Mouse (Mus musculus) intestine, postnatal 0 days (tissue): Measurements from ENCODE around the gene Cemip2. TPM values are rescaled to one million over a fixed set of nuclear protein-coding genes. Genes with fewer than 3 reads are reported as not detected.

Experiments
- ATAC-seq: fragments of 200-750 bp; cut with Nextera tagmentation; 2 replicates; pipeline ENCODE4 v1.8.0; 2017; ENCODE audit warnings: mild to moderate bottlenecking, moderate TSS enrichment, moderate library complexity
- H3K27ac ChIP-seq: fragments of 300-500 bp; sonication (generic); 2 replicates; pipeline ENCODE4 v1.5.1; 2014; ENCODE audit warnings: mild to moderate bottlenecking, low read depth, low read length, moderate library complexity
- H3K27me3 ChIP-seq: fragments of 300-500 bp; sonication (generic); replicated peaks from 2 replicates; pipeline ENCODE4 v1.6.1; 2014; ENCODE audit warnings: low read length, mixed read lengths; ENCODE audit not compliant: control insufficient read depth, insufficient read depth
- H3K36me3 ChIP-seq: fragments of 300-500 bp; sonication (generic); 2 replicates; pipeline ENCODE4 v1.6.1; 2014; ENCODE audit warnings: mild to moderate bottlenecking, moderate library complexity; ENCODE audit not compliant: control insufficient read depth, insufficient read depth
- H3K4me1 ChIP-seq: fragments of 300-500 bp; sonication (generic); replicated peaks from 2 replicates; pipeline ENCODE4 v1.6.1; 2014; ENCODE audit warnings: antibody characterized with exemption, low read length, mixed read lengths; ENCODE audit not compliant: control insufficient read depth, insufficient read depth
- H3K4me2 ChIP-seq: fragments of 300-500 bp; sonication (generic); replicated peaks from 2 replicates; pipeline ENCODE4 v1.6.1; 2014; ENCODE audit warnings: low read depth, mild to moderate bottlenecking, moderate library complexity
- H3K4me3 ChIP-seq: fragments of 300-500 bp; sonication (generic); 2 replicates; pipeline ENCODE4 v1.5.1; 2014; ENCODE audit warnings: low read depth, low read length
- H3K9ac ChIP-seq: fragments of 300-500 bp; sonication (generic); 2 replicates; pipeline ENCODE4 v1.6.1; 2014; ENCODE audit warnings: mild to moderate bottlenecking, low read depth, low read length
- H3K9me3 ChIP-seq: fragments of 300-500 bp; sonication (generic); 2 replicates; pipeline ENCODE4 v1.6.1; 2016; ENCODE audit warnings: mixed run types; ENCODE audit not compliant: control insufficient read depth
- CTCF ChIP-seq: sonication (generic); IDR thresholded peaks from 2 replicates; pipeline ENCODE4 v1.5.1; 2016; ENCODE audit warnings: low read depth, mild to moderate bottlenecking, control low read depth, antibody characterized with exemption, moderate library complexity
- WGBS: fragments of 180-500 bp; shearing (Covaris S2); extraction: QIAGEN DNeasy Blood & Tissue Kit; methylation state at CpG from one replicate; pipeline ENCODE4 v1.1.7; 2014; 5-methylcytosine and 5-hydroxymethylcytosine counted together
- polyA plus RNA-seq: library from polyadenylated mRNA; unstranded; fragments of >200 nt; fragmentation: Nextera tagmentation; extraction: Ambion mirVana; gene quantifications from 2 replicates; pipeline ENCODE4 v1.2.1, GENCODE M21; 2015

Gene Cemip2
- polyA plus RNA-seq, 1 experiment from 2014 or later, result 3.3 TPM

DNA sequence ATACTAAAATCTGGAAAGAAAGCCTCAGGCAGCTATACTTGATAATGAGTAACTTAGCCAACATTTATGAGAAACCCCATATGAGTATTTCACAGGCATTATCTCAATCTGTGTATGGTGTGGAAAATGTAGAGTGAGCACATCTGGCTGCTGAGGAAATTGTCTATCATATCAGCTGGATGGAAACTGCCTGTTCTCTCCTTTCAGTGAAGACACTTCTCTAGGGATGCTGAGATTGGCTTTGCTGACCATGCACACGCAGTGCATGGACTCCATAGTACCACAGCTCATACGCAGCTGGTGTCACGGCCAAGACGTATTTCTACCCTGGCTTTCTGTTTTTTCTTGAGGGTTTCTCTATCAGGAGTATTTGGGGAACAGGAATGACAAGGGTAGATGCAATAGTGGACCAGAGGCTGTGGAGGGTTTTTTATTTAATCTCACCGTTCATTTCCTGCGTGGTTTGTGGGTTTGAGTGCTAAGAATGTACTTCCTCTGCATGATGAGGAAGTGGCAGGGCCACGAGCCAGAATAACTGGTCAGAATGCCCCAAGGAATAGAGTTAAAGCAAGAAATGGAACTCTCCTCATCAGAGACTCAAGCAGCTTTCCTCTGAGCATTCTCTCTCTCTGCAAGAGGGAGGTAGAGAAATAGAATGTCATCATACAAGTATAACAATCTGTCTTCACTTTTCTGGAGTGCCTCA lies 119.1 kb downstream of the Cemip2 start:
- WGBS, result 74% methylated on average over 7 of the region's 7 CpGs
- Histone ChIP-seq H3K4me1 (no peaks in the 10 kb centered on the region), H3K36me3 (no peaks in the 10 kb centered on the region), H3K27me3 (no peaks in the 10 kb centered on the region), H3K9me3 (no peaks in the 10 kb centered on the region), H3K4me2 (no peak overlapping the region), H3K9ac (no peak overlapping the region), H3K27ac (no peak overlapping the region), H3K4me3 (no peak overlapping the region)
- TF ChIP-seq CTCF, result no peak
- ATAC-seq, result no peak

DNA sequence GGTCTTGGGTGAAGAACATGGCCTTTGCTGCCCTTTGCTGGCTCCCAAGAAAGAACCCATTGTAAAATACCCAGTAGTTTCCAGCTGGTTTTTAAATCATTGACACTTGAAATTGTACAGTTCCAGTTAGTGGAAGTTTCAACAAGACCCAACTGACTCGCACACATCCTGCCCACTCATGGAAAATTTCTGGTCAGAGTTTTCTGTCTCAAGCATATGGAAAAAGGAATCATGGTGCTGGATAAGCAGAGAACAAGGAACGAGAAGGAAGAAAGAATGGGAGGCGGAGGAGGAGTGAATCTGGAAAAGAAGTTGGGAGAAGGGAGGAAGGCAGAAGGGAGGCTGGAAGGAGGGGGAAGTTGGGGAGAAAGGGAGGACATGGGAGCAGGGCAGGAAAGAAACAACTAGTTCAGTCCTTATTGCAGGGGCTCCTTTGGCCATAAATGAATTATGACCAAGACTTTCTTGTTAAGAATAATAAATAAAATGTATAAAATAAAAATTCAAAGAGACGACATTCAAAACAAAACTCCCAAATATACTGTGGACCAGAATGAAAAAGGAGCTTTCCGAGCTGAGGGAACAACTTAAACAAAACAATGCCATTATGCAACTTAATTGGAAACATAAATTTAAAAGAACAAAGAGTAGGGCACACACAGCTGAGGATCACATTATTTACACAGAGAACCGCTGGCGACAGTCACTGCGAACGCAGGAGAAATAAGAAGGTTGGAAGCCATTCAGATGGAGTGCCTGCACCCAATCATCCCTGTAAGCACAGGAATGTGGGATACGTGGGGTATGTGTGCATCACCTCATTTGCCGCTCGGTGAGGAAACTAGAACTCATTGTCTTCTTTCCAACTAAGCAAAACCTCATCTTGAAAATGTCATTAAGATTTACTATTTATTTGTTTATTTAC lies 120.1 kb downstream of the Cemip2 start:
- H3K9me3 ChIP-seq, result no peaks in the 10 kb centered on the region
- H3K27ac ChIP-seq, result no peak overlapping the region
- TF ChIP-seq CTCF, result no peak
- H3K4me3 ChIP-seq, result no peak overlapping the region
- H3K36me3 ChIP-seq, result no peaks in the 10 kb centered on the region
- no peak overlapping the region for H3K9ac ChIP-seq
- 60% methylated on average over 12 of the region's 12 CpGs for WGBS
- H3K27me3 ChIP-seq, result no peaks in the 10 kb centered on the region
- ATAC-seq, result no peak
- H3K4me2 ChIP-seq, result no peak overlapping the region
- H3K4me1 ChIP-seq, result no peaks in the 10 kb centered on the region

Other genes with a start within 250 kb of the Cemip2 start
- 45.9 and 46.5 TPM in 2 replicates for gene 1110059E24Rik, start 125.4 kb upstream of the Cemip2 start, polyA plus RNA-seq
- 26.0 and 29.1 TPM in 2 replicates for gene Abhd17b, start 125.2 kb upstream of the Cemip2 start, polyA plus RNA-seq